Mouse (Mus musculus): ENCODE measurements at regions not wholly inside any gene's neighbourhood (a gene's known extent, or its start where the extent isn't known, plus 50 kb on each side); places are given as distances from the start of the nearest gene placed in this dataset.
A peak's percentile ranks its signal among the peaks of the same experiment; 100 is the strongest.

DNA sequence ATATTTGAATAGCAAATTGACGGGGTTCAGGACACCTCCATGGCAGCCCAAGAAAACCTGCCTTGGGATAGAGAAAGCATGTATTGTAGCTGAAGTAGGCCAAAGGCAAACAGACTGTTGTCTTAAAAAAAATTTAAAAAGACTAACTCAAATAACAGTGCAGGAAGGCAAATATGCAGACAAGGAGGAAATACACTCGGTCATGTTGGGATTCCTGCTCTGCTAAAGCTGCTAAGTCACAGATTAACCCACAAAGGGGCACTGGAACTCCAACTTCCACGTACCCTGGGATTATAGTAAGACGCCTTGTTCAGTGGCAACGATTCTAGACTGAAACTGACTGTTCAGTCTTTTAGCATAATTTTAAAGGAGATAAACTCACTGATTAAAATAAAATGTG lies 258.9 kb upstream of the Cwc22 start:
- no peaks in the 10 kb centered on the region for H3K36me3 ChIP-seq (replicated peaks)
- H3K27ac ChIP-seq = no peak overlapping the region
- no peaks in the 10 kb centered on the region for H3K9me3 ChIP-seq
- 86% methylated on average over 5 of the region's 5 CpGs for whole genome bisulfite sequencing
- no peak overlapping the region for H3K4me3 ChIP-seq
- DNase-seq (ENCODE audit: extremely low spot score, low spot score) = no peak
- H3K4me1 ChIP-seq = no peaks in the 10 kb centered on the region
- no peaks in the 10 kb centered on the region for H3K27me3 ChIP-seq (ENCODE audit: poor library complexity, severe bottlenecking)

DNA sequence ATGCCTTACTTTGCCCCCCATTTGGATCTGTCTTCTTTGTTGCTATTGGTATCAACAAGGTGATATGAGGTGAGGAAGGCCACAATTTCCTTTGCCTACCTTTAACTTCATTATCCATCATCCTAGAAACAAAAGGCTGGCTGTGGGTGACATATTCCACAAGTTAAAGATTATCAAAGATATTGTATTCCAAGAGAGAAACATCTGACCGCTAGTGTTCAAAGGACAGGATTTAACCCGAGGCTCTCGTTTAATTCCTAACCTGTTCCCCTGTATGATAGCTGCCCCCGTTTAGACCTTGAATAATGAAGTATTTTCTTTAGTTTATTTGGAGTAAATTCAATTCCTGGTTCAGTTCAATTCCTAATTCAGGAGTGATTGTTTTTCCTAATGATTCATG lies 249.8 kb upstream of the Cwc22 start:
- Histone ChIP-seq H3K4me1 (no peaks in the 10 kb centered on the region), H3K27me3 (ENCODE audit: poor library complexity, severe bottlenecking) (no peaks in the 10 kb centered on the region), H3K9me3 (no peaks in the 10 kb centered on the region), H3K4me3 (no peak overlapping the region), H3K27ac (no peak overlapping the region), H3K36me3 (replicated peaks) (no peaks in the 10 kb centered on the region)
- 91% methylated on average over 4 of the region's 4 CpGs for WGBS
- DNase-seq (ENCODE audit: extremely low spot score, low spot score) = no peak

DNA sequence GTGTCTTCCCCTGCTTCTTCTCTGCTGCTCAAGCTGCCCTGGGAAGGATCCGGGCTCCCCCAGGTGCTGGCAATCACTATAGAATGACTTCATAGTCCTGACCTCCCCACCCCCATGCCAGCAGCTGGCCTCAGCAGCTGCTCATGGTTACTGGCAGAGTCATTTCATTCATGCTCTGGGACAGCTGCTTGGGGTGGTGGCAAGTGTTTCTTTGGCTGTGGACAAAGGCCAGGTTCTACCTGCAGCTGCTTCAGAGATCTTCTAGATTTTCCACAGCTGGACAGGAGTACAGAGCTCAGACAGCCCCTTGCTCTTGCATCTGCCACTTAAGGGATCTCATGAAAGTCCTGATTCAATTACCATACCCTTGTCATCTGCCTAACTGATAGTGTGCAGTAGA lies 243.4 kb upstream of the Cwc22 start:
- no peaks in the 10 kb centered on the region for H3K27me3 ChIP-seq (ENCODE audit: poor library complexity, severe bottlenecking)
- peaks cover 5% of the 10 kb centered on the region; the same call in 1 of the 2 replicates for H3K4me1 ChIP-seq
- no peaks in the 10 kb centered on the region for H3K9me3 ChIP-seq
- WGBS = 17% methylated on average over 1 of the region's 1 CpGs
- no peaks in the 10 kb centered on the region for H3K36me3 ChIP-seq (replicated peaks)
- DNase-seq (ENCODE audit: extremely low spot score, low spot score) = peak; percentile 37
- H3K27ac ChIP-seq = no peak overlapping the region
- H3K4me3 ChIP-seq = no peak overlapping the region

DNA sequence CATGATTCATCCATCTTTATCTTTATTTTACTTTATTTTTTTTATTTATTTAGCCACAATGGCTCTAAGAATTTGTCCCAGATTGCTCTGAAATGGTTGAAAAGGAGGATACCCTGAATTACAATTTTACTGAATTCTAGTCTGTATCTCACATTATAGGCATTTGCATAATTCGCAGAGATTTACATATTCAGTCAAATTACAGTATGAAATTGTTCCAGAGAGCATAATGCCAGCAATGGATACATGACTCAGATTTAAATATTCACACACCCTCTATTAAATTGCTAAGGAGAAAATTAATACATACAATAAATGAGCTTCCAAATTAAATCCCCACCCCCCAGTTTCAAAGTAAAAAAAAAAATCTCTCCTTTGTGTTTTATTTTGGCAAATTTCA lies 238.8 kb upstream of the Cwc22 start:
- H3K4me1 ChIP-seq = peaks cover 5% of the 10 kb centered on the region; the same call in 1 of the 2 replicates
- H3K4me3 ChIP-seq = no peak overlapping the region
- H3K27me3 ChIP-seq (ENCODE audit: poor library complexity, severe bottlenecking) = no peaks in the 10 kb centered on the region
- H3K9me3 ChIP-seq = no peaks in the 10 kb centered on the region
- 74% methylated on average over 1 of the region's 1 CpGs for WGBS
- no peak for DNase-seq (ENCODE audit: extremely low spot score, low spot score)
- H3K36me3 ChIP-seq (replicated peaks) = no peaks in the 10 kb centered on the region
- no peak overlapping the region for H3K27ac ChIP-seq

DNA sequence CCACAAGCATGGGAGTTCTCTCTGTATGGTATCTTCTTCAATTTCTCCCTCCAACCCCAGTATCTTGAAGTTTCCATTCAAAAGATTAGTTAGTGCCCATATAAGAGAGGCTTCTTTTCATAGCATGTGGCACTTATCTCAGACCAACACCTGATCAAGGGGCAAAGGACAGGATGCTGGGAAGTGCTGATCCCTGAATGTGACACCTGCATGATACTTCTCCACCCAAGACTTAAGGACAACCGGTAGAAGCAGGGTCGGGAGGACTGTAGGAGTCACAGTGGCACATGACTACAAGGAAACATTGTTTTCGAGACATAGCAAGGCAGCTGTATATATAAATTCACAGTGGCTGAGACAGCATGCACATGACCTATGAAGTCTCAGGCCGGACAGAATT lies 227.6 kb upstream of the Cwc22 start:
- WGBS = 85% methylated on average over 4 of the region's 4 CpGs
- no peaks in the 10 kb centered on the region for H3K27me3 ChIP-seq (ENCODE audit: poor library complexity, severe bottlenecking)
- H3K27ac ChIP-seq = no peak overlapping the region
- H3K4me3 ChIP-seq = no peak overlapping the region
- DNase-seq (ENCODE audit: extremely low spot score, low spot score) = no peak
- H3K36me3 ChIP-seq (replicated peaks) = no peaks in the 10 kb centered on the region
- no peaks in the 10 kb centered on the region for H3K9me3 ChIP-seq
- H3K4me1 ChIP-seq = no peaks in the 10 kb centered on the region

DNA sequence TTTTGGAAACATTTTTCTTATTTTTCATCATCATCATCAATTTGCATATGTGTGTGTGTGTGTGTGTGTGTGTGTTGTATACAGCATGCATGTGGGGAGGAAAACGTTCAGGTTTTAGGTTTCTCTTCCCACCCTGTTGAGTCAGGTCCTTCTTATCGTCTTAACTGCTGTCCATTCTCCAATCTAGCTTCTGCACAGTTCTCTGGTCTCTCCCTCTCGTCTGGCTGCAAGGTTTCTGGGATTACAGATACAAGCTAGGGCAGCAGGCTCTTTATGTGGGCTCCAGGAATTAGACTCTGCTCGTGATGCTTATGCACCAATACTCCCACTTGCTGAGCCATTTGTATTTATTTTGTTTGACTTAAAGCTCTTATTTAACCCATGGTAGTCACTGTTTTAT lies 226.6 kb upstream of the Cwc22 start:
- 75% methylated on average over 4 of the region's 4 CpGs for WGBS
- H3K4me3 ChIP-seq = no peak overlapping the region

DNA sequence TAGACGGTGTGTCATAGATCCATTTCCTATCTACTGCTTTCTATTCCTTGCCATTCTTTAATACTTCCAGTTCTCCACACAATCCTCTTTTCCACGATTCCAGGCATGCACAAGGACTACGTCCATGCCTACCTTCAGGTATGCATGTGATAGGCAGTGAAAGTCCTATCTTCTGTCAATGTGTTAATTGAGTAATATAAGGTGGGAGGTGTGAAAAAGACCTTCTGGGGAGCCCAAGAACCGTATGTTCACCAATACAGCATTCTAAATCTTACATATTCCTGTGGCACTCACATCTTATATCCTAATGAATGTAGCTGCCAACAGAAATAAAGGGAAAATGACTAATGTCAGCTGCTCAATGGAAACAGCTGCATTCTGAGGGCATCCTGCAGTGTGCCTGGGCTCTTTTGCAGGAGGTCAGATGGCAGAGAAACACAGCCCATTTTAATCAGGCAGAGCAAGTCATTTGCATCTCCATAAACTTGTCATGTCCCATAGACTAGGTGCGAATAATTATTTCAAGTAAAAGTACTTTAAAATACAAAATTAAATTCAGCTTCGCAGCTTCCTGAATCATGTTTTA lies 224.1 kb upstream of the Cwc22 start:
- 90% methylated on average over 6 of the region's 6 CpGs for WGBS
- no peak for DNase-seq (ENCODE audit: extremely low spot score, low spot score)
- Histone ChIP-seq H3K9me3 (no peaks in the 10 kb centered on the region), H3K27ac (no peak overlapping the region), H3K36me3 (replicated peaks) (no peaks in the 10 kb centered on the region), H3K4me3 (no peak overlapping the region), H3K4me1 (no peaks in the 10 kb centered on the region), H3K27me3 (ENCODE audit: poor library complexity, severe bottlenecking) (no peaks in the 10 kb centered on the region)

More for the DNA sequence above, 226.6 kb upstream of the Cwc22 start:
- no peaks in the 10 kb centered on the region for H3K36me3 ChIP-seq (replicated peaks)
- no peak overlapping the region for H3K27ac ChIP-seq
- H3K4me1 ChIP-seq = no peaks in the 10 kb centered on the region
- H3K9me3 ChIP-seq = no peaks in the 10 kb centered on the region
- no peaks in the 10 kb centered on the region for H3K27me3 ChIP-seq (ENCODE audit: poor library complexity, severe bottlenecking)
- DNase-seq (ENCODE audit: extremely low spot score, low spot score) = no peak

DNA sequence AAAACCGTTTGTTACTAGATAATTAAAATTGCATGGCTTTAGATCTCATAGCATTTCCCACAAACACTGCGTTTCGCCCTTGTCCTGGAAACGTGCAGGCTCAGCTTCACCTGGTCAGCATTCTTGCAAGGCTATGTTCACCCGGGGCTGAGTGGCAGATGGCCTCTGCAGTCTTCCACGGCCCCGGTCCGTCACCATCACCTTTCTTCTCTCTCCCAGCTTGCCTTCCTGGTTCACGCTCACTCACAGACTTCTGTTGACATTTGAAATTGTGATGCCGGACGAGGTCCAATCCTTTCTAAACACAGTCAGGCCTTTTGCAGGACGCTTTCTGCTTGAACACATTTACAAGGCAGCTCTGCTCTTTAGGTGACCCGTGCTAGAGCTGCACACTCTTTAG lies 219.3 kb upstream of the Cwc22 start:
- H3K27me3 ChIP-seq (ENCODE audit: poor library complexity, severe bottlenecking) = no peaks in the 10 kb centered on the region
- H3K36me3 ChIP-seq (replicated peaks) = no peaks in the 10 kb centered on the region
- no peak overlapping the region for H3K4me3 ChIP-seq
- H3K27ac ChIP-seq = no peak overlapping the region
- H3K4me1 ChIP-seq = no peaks in the 10 kb centered on the region
- H3K9me3 ChIP-seq = no peaks in the 10 kb centered on the region
- DNase-seq (ENCODE audit: extremely low spot score, low spot score) = no peak
- 92% methylated on average over 13 of the region's 13 CpGs for WGBS

DNA sequence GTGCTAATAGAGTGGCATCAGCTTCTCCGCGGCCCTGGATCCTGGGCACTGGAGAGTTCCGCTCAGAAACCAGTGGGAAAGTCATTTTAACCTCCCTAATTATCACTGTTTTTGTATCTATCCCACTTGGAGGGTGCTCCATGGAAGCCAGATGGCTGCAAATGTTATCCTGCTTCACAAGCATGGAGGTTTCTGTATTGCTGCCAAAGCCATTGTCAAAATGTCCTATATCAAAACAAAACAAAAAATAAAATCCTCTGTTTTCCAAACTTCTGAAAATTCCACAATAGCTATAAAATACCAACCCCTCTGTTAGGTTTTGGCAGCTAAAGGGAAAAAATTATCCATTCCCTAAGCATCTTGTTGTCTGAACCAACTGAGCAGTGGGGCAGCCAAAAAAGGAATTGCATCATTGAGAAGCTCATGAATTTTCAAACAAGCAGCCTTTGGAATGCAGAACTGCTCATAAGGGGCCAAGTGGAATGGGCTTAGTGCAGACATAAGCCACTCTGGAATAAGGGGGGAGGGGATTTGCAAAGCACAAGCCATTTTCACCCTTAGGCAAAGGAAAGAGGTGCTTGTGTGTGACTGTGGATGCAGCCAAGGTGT lies 213.8 kb upstream of the Cwc22 start:
- Histone ChIP-seq H3K4me3 (no peak overlapping the region), H3K9me3 (no peaks in the 10 kb centered on the region), H3K36me3 (replicated peaks) (no peaks in the 10 kb centered on the region), H3K27me3 (ENCODE audit: poor library complexity, severe bottlenecking) (no peaks in the 10 kb centered on the region), H3K4me1 (peaks cover 8% of the 10 kb centered on the region), H3K27ac (no peak overlapping the region)
- no peak for DNase-seq (ENCODE audit: extremely low spot score, low spot score)
- WGBS = 85% methylated on average over 3 of the region's 3 CpGs

DNA sequence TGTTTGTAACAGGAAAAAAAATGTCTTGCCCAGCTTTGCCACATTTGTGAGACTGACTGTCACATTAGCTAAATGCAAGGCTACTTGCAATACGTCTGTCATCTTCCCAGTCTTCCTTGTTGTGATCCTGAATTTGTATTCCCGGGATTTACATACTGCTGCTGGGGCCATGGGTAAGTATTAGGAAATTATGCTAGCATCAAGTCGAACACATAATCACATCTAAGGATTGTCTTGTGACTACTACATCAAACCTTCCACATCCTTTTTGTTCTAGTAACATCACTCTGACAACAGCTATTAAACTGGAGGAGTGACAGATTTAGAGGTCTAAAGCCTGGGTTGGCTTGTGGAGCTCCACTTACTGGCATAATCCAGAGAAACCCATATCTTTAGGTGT lies 164.2 kb upstream of the Cwc22 start:
- no peaks in the 10 kb centered on the region for H3K27me3 ChIP-seq (ENCODE audit: poor library complexity, severe bottlenecking)
- H3K27ac ChIP-seq = no peak overlapping the region
- H3K4me3 ChIP-seq = no peak overlapping the region
- no peak for DNase-seq (ENCODE audit: extremely low spot score, low spot score)
- H3K9me3 ChIP-seq = no peaks in the 10 kb centered on the region
- no peaks in the 10 kb centered on the region for H3K36me3 ChIP-seq (replicated peaks)
- H3K4me1 ChIP-seq = no peaks in the 10 kb centered on the region
- WGBS = 84% methylated on average over 3 of the region's 3 CpGs

DNA sequence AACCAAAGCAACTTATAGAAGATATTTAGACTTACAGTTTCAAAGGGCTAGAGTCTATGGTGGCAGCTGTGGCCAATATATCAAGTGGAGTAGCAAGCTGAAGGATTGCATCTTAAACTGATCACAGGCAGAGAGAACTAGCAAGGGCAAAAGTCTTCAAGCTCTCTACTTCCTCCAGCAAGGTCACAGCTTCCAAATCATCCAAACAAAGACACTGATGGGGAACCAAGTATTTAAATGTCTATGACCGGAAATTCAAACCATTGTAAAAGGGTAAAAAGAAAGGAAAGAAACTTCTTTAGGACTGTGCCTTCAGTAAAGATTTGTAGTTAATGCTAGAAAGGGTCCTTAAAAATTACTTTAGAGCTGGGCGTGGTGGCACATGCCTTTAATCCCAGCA lies 149.4 kb upstream of the Cwc22 start:
- Histone ChIP-seq H3K4me1 (no peaks in the 10 kb centered on the region), H3K27ac (no peak overlapping the region), H3K27me3 (ENCODE audit: poor library complexity, severe bottlenecking) (no peaks in the 10 kb centered on the region), H3K4me3 (no peak overlapping the region), H3K9me3 (no peaks in the 10 kb centered on the region), H3K36me3 (replicated peaks) (no peaks in the 10 kb centered on the region)
- WGBS = 91% methylated on average over 2 of the region's 2 CpGs
- DNase-seq (ENCODE audit: extremely low spot score, low spot score) = no peak

DNA sequence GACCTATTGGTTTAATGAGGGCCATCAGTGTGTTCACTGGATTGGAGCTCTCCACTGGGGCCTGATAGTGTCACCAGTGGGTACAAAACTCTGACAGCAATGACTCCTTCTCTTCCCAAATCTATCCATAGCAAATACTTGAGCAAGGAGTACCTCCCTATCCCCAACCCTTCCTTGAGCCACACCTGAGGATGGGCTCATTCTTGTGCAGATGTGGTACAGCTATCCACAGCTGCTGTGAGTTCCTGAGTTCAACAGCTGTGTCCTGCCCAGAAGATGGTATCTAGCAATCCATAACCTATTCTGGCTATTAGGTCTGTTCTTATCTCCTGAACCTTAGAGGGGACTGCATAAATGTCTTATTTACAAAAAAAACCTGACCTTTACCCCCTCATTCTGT lies 148.7 kb upstream of the Cwc22 start:
- no peak overlapping the region for H3K27ac ChIP-seq
- no peaks in the 10 kb centered on the region for H3K4me1 ChIP-seq
- H3K36me3 ChIP-seq (replicated peaks) = no peaks in the 10 kb centered on the region
- DNase-seq (ENCODE audit: extremely low spot score, low spot score) = no peak
- H3K27me3 ChIP-seq (ENCODE audit: poor library complexity, severe bottlenecking) = no peaks in the 10 kb centered on the region
- H3K4me3 ChIP-seq = no peak overlapping the region
- H3K9me3 ChIP-seq = no peaks in the 10 kb centered on the region

DNA sequence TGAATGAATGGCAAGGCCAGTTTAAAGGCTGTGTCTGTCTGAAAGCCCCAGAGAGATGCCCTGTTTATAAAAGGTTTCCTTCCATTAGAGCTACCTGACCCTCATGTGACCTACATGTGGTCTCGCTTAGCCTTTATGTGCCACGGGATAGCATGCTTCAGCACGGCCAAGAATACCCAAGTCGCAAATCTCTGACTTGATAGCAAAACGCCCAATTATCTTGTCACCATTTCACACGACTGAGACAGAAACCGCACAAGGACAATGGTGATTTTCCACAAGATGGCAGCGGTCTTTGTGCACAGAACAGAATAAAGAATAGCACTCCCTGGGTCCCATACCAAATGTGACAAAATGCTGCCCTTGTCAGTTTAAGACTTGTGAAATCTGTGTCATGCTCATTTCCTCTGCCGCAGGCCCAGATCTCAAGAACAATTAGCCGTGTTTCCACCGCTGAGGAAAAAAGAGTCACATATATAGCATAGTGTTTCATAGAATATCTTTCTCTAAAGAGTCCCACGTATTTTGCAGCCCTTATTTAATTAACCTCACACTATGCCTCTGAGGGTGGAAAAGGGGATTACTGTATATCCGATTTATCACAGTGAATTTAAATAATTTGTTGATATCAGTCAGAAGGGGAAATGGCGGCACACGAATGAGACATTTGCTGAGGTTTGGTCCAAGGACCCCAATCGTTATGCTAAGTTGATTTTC lies 118.3 kb upstream of the Cwc22 start:
- peaks cover 22% of the 10 kb centered on the region for H3K27me3 ChIP-seq (ENCODE audit: poor library complexity, severe bottlenecking)
- no peak overlapping the region for H3K27ac ChIP-seq
- DNase-seq (ENCODE audit: extremely low spot score, low spot score) = peak; percentile 25

More for the DNA sequence above, 118.3 kb upstream of the Cwc22 start:
- Histone ChIP-seq H3K36me3 (replicated peaks) (no peaks in the 10 kb centered on the region), H3K4me3 (no peak overlapping the region), H3K4me1 (peaks cover 10% of the 10 kb centered on the region), H3K9me3 (no peaks in the 10 kb centered on the region)
- 50% methylated on average over 16 of the region's 16 CpGs for WGBS
